Mouse (Mus musculus) adrenal gland, postnatal 4 days (tissue): ENCODE results near the gene Mmrn1. TPM values are rescaled to one million over a fixed set of nuclear protein-coding genes. Genes with fewer than 3 reads are reported as not detected.

ENCODE experiments used
- DNase-seq, 2 experiments: peaks; one replicate each; pipeline ENCODE4 v3.0.0; 2021 to 2022; ENCODE audit warnings: low spot score in 2 of 2, mixed read lengths in 2 of 2
- total RNA-seq, 2 experiments: library from RNA; stranded (reverse); gene quantifications; 2 replicates each; pipeline ENCODE4 v1.2.3; 2021

Mmrn1 gene
- total RNA-seq, 2 experiments from 2014 or later, result 2.1 to 3.8 TPM

DNA sequence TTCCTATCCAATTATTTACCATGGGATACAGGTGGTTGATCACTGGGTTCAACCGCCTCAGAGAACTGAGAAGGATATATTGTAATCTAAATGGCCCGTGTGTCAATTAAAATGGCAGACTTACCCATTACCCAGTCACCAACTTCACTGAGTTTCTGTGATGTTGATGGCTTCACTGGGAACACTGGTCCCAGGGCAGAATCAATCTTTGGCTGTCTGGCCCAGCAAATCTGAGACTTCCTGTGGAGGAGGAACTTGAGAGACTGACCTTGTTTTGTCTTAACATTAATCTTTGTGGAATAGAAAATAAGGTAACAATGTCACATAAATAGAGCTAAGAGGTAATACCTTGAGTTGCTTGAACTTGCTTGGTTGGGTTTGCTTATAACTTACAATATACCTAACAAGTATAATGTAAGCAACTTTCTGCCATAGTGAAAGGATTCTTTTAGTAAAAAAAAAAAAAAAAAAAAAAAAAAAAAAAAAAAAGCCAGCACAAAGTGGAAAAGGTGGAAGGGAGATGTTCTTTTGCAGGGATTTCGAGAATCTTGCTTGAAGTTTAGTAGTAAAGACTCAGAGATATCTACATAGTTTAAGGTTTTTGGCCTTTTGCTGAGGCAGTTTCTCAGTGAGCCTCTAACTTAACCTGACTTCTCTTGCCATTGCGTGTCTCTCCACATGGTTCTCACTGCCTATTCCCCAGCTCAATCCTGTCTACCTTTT is 68.8 kb downstream of the Mmrn1 start:
- no peak for DNase-seq

DNA sequence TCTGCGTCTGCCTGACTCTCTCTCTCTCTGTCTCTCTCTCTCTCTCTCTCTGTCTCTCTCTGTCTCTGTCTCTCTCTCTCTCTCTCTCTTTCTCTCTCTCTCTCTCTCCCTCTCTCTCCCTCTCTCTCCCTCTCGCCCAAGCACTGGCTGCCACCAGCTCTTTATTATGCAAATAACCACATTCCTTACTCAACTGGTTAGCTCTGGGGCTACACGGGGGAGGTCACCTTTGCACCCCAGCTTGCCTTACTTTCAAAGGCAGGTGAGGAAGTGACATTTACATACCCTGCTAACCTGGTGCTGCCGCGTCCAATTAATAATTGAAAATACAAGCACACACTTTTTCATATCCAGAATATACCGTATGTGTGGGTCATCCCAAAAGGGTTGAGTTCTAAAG is 69.3 kb downstream of the Mmrn1 start:
- DNase-seq, result no peak

DNA sequence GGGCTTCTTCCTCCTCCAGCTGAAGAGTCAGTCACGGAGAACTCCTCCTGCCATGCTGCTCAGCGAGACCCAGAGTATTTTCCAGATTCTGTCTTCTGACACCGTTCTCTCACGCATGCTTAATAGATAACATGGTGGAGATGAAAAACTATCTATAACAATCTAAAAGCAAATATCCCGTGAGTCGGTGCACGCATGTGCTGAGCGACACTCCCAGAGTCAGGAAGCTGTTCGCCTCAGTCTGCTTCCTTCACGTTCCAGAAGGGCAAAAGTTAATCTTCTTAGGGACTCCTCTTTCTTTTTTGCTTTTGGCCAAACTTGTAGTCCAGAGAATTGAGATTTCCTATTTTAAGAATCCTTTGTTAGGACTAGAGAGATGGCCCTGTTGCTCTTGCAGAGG is 69.7 kb downstream of the Mmrn1 start:
- DNase-seq, result no peak

DNA sequence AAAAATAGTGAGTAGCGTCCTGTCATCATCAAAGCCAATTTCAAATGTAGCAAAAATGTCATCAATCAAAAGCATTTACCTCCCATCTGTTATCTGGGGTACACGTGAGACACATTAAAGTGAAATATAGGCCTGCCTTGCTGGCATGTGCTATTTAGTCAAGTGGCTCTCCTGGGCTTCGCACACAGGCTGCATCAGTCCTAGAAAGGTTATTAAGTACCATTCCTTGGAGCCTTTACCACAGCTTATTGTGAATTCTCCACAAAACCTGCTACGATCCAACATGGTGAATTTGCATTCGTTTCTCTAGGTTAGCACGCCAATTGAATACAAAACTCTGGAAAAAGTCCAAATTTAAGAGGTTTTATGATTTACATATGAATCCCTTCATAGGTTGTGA is 70.8 kb downstream of the Mmrn1 start:
- no peak for DNase-seq

DNA sequence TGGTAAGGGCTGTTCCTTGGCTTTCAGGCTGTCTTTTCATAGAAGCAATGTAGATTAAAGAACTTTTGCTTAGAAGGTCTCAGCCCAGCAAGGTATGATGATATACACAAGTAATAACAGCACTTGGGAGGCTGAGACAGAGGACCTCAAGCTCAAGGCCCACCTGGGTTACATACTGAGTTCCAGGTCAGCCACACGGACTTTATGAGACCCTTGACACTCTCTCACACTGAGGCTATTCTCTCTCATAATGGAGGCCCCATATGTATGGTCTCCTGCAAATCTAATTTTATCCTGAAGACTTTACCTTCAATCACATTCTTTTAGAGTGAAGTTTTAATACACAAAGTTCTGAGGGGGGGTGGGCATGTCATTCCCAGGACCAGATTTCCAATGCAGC is 71.6 kb downstream of the Mmrn1 start:
- DNase-seq, result no peak

DNA sequence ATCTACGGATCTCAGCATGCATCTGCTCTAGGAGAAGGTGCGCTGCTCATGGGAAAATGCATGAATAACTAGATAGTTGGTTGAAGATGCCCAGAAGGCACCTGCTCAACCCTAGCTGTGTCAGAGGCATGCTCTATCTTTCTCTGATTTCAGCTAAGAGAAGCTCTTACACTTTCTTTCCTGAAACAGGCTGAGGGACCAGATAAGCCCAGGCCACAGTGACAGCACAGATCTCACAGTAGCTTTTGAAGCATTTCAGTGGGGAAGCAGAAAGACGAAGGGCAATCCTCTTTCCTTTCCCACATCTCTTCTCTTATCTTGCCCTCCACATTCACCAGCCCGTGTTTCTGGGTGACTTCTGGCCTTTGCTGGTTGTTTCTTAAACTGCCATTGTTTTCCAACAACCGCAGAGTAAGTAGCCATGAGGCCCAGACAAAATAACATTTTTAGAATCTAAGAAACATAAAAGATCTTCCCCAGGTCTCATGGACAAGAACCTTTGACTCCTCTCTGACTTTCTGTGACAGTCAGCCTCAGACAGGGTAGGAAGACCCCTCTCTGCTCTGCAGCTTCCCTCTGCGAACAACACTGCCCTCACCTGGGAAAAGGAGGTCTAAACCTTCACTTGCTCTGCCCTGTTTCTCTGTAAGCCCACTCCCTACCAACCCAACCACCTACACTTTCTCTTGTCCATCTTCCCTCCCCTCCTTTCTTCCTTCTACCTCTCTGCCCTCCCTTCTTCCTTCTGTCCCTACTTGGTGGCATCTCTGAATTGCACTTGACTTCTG is 76.4 kb downstream of the Mmrn1 start:
- no peak for DNase-seq

DNA sequence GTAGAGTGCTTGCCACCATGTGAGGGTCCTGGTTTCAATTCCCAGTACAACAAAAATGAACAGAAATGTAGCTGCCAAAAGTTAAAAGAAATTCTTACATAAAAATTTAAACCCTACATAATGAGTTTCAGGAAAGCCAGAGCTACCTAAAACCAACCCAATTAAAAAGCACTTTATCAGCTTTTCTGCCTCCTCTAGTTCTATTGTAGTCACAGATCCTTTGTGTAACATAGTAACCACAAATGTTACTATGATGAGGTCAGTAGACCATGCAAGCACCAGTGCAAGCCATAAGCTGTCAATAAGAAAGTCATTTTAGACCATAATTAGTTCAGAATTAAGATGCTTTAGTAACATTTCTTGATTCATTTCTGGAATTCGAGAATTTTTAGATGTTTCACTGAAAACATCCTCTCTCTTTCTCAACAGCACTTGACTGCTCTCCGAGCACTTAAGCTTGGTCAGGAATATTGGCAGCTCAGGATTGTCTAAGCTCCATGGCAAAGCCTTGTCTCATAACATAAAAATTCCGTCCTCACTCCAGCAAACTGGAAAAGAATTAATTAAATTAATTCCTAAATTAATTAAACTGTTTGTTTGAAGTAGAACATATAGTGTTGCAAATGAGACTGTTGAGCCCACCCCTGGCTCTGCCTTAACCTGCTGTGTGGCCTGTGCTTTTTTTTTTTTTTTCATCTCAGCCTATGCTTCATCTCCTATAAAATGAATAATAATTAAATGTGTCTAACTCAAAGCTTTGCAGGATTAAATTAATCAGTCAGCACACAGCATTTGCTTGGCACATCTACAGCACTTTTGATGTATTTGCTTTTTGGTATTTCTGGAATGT is 79.4 kb downstream of the Mmrn1 start:
- no peak for DNase-seq

DNA sequence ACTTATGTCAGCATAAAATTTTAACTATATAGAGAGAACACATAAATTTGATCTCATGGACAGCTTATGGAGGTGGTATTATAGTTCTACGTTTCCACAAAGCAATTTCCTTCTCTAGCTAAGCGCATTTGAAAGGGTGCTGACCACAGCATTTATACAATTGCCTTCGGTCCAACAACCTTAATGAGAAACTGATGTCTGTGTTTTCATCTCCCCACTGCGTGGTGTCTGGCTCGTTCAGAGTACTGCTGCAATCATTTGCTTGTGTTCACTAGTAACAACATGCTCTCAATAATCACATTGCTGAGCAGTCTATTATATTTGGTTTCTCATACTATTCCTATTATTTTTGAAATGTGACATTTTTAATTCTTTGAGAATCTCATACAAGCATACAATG is 89.0 kb downstream of the Mmrn1 start:
- no peak for DNase-seq

DNA sequence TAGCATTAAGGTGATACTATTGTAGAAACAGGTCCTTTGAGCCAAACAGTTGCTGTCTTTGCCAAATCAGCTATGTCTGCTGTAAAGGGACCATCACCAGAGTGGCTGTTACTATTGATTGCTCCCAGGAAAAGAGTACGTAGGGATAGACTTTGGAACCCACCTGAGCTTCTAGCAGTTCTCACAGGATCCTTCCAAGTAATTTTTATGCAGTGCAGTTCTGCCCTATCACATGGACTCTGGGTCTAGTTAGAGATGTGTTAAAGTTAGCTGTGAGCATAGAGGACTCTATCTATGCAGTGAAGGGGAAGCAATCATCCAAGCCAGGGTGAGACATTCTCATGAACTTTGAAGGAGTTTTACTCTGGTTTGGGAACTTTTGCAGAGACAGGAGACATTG is 94.9 kb downstream of the Mmrn1 start:
- DNase-seq, result no peak

DNA sequence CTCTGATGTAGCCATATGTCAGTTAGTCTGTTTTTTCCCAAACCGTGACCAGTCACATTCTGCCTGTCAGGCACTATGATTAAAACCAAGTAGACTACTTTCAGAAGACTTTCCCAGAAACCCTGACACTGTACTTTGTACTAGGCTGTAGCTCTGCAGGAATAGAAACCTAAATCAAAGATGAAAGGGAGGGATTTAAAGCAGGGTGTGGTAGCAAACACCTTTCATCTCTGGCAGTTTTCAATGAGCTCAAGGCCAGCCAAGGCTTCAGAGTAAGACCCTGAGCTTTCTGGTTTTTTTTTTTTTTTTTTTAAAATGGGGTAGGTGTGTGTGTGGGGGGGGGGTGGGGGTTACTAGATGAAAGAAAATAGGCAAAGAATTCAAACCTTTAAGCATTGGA is 96.2 kb downstream of the Mmrn1 start:
- no peak for DNase-seq

DNA sequence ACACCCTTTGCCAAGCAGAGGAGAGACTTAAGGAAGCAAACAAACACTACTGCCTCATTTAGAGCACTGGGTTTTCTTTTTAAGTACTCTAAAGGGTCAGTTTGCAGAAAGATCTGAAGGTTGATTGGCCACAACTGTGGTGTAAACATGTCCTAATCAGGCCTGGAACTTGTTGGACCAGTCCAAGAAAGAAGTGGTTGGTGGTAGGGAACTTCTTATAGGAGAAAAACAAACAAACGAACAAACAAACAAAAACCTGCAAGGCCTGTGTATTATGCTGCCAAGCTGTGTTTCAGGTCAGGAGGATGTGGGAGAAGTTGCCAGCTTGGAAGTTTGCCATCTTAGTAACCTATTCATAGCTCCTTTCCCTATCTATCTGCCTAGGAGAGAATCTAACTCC is 108.5 kb downstream of the Mmrn1 start:
- DNase-seq, result no peak

Other genes with a start within 250 kb of the Mmrn1 start
- 10 to 100 TPM; 15.9 to 19.7 TPM for gene Snca, start 95.1 kb upstream of the Mmrn1 start, total RNA-seq